Mouse (Mus musculus) heart, embryonic 10.5 days (tissue): ENCODE data around the gene Zbtb3. TPM values are rescaled to one million over a fixed set of nuclear protein-coding genes. Genes with fewer than 3 reads are reported as not detected.
"Not testable (repeated sequence)": the region's sequence is repeated elsewhere in the genome, so short reads cannot be mapped to it uniquely, and the experiment has no call there.

Experiments
- DNase-seq: peaks from one replicate; pipeline ENCODE4 v3.0.0-alpha.2; 2017; ENCODE audit warnings: low spot score
- H3K27ac ChIP-seq: fragments of 300-500 bp; sonication (generic); 2 replicates; pipeline ENCODE4 v1.5.1; 2016; ENCODE audit warnings: mild to moderate bottlenecking
- H3K27me3 ChIP-seq: fragments of 300-500 bp; sonication (generic); 2 replicates; pipeline ENCODE4 v1.6.1; 2016; ENCODE audit warnings: mild to moderate bottlenecking; ENCODE audit not compliant: poor library complexity, insufficient read depth, severe bottlenecking
- H3K36me3 ChIP-seq: fragments of 300-500 bp; sonication (generic); 2 replicates; pipeline ENCODE4 v1.6.1; 2016; ENCODE audit warnings: mild to moderate bottlenecking, moderate library complexity
- H3K4me1 ChIP-seq: fragments of 300-500 bp; sonication (generic); 2 replicates; pipeline ENCODE4 v1.6.1; 2016; ENCODE audit warnings: mild to moderate bottlenecking
- H3K4me3 ChIP-seq: fragments of 300-500 bp; sonication (generic); 2 replicates; pipeline ENCODE4 v1.5.1; 2016; ENCODE audit warnings: mild to moderate bottlenecking, moderate library complexity
- H3K9me3 ChIP-seq: fragments of 300-500 bp; sonication (generic); 2 replicates; pipeline ENCODE4 v1.6.1; 2016; ENCODE audit warnings: mild to moderate bottlenecking, moderate library complexity
- WGBS: fragments of 180-500 bp; shearing (Covaris S2); methylation state at CpG from one replicate; pipeline ENCODE4 v1.1.7; 2016; 5-methylcytosine and 5-hydroxymethylcytosine counted together
- polyA plus RNA-seq: library from polyadenylated mRNA; unstranded; fragments of >200 nt; fragmentation: Nextera tagmentation; extraction: Ambion mirVana; gene quantifications from 2 replicates; pipeline ENCODE4 v1.2.1, GENCODE M21; 2016

Gene Zbtb3
- polyA plus RNA-seq, 1 experiment from 2014 or later: 5.9 TPM

DNA sequence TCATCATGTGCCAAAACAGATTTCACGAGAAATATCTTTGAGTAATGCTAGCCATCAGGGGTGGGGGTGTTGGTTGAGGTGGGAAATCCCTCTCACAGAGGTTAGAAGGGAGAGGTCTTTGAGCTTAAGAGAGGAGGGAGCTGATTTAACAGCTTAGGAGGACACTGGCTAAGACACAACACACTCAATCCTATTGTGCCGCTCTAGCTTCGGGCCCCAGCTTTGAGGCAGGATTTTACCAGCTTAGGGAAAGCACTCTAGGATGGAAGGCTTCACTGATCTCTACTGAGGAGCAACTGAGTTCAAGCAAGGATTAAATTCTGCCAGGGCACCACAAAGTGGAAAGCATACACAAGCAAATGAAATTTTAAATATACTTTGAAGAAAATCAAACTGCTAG, 14.6 kb downstream of the Zbtb3 start:
- H3K9me3 ChIP-seq: no peaks in the 10 kb centered on the region
- no peak overlapping the region for H3K27ac ChIP-seq
- H3K4me1 ChIP-seq: peaks cover 19% of the 10 kb centered on the region
- no peaks in the 10 kb centered on the region for H3K27me3 ChIP-seq
- no peak for DNase-seq
- 81% methylated on average over 3 of the region's 3 CpGs for WGBS
- no peak overlapping the region for H3K4me3 ChIP-seq
- H3K36me3 ChIP-seq: peaks cover 49% of the 10 kb centered on the region

DNA sequence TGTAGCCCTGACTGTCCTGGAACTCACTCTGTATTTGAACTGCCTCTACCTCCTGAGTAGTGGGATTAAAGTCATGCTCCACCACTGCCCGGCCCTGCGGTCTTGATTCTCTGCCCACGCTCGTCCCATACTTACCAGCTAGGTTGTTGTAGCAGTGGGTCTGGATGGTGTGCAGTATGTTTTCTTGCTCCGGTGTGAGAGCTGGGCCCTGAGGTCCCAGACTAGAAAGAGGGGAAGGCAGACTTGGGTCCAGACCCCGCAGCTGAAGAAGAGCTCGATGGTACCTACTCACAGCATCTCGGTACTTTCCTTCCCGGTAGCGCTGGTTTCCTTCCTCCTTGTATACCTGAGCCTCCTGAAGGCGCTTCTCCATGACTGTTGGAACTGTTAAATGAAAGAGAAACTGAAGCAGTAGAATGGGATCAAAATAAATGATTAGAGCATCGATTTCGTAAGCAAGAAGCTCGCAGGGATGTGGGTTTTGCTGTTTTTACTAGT, 16.0 kb downstream of the Zbtb3 start:
- Histone ChIP-seq H3K4me1 (peaks cover 29% of the 10 kb centered on the region), H3K27ac (peak overlapping the region; percentile 95), H3K9me3 (no peaks in the 10 kb centered on the region), H3K27me3 (no peaks in the 10 kb centered on the region), H3K4me3 (peak overlapping the region; percentile 100), H3K36me3 (peaks cover 46% of the 10 kb centered on the region)
- WGBS: 26% methylated on average over 14 of the region's 14 CpGs
- no peak for DNase-seq

DNA sequence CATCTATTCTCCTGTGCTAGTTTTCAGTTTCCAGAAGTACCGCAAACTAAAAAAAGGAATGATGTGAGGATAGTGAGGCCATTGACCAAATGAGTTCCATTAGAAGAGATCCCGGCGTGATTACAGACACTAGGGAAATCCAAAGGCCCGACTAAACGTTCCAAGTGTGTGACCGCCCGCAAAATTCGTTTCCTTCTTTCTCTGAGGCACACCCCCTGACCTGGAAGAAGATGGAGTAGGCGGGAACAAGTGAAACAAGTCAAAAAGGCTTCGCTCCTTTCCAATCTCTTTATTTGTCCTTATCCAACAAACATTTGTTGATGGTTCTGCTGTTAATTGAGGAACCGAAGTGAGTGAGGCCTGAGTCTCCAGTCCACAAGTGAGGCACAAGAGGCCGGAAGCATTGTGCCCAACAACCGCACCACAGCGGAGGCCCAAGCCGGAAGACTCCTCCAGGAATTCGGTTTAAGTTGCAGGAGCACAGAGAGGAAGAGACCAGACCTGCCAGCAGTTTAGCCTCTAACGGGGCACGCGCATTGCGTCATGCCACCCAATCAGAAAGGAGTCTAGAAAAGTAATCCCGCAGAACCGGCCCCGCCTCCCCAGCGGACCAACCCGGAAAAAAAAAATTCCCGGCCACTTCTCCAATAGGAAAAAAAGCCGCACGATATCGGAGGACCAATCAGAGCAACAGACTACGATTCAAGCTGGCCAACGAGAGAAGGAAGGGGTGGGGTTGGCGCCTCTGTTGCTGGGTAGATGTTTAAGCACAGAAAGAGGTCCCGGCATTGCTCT, 16.6 kb downstream of the Zbtb3 start, which contains the start of gene Ttc9c:
Gene Ttc9c (minus strand): TSS at position 533 of the 795 bp plus-strand sequence.
- H3K4me1 ChIP-seq: peaks cover 29% of the 10 kb centered on the region
- under 1% methylated on average over 33 of the region's 33 CpGs for WGBS
- no peaks in the 10 kb centered on the region for H3K9me3 ChIP-seq
- H3K4me3 ChIP-seq: peak within 1 kb of the TSS; percentile 100
- H3K27me3 ChIP-seq: no peaks in the 10 kb centered on the region
- H3K27ac ChIP-seq: peak within 1 kb of the TSS; percentile 95
- peaks cover 46% of the 10 kb centered on the region for H3K36me3 ChIP-seq
- DNase-seq: peak; percentile 99

DNA sequence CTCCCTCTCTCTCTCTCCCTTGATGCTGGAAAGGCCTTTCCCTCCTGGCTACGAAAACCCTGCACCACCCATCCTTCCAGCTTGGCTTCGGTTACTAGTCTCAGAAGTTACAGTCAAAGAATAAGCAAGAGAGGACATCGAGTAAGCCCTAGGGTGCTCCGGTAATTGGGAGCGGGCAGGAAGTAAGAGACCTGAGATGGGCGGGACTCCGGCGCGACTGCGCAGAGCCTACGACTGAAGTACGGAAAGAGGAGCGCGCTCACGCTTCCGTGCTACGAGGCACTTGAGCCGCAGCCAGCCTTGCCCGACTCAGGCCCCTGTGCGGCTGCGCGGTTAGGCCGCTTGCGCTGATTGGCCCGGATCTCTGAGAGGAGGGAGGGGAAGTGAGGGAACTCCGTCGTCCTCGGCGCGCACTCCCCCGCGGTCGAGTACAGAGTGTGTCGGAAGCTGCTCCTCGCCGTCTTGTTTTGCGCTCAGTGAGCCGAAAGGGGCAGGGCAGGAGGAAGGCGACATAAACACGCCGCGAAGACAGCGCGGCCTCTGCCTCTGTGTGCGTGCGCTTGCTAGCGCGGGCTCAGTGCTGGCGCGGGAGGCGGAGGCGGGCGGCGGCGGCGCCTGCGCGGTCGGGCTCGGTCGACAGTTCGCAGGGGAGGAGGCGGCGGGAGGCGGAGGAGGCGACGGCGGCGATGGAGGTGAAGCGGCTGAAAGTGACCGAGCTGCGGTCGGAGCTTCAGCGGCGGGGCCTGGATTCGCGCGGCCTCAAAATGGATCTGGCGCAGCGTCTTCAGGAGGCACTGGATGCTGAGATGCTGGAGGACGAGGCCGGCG, 17.5 kb downstream of the Zbtb3 start, which contains the start of gene Hnrnpul2:
Gene Hnrnpul2 (plus strand): TSS at position 415 of the 828 bp plus-strand sequence.
- peak within 1 kb of the TSS; percentile 100 for H3K4me3 ChIP-seq
- peaks cover 29% of the 10 kb centered on the region for H3K4me1 ChIP-seq
- H3K36me3 ChIP-seq: peaks cover 47% of the 10 kb centered on the region
- H3K27me3 ChIP-seq: no peaks in the 10 kb centered on the region
- no peaks in the 10 kb centered on the region for H3K9me3 ChIP-seq
- WGBS: under 1% methylated on average over 83 of the region's 83 CpGs
- peak within 1 kb of the TSS; percentile 95 for H3K27ac ChIP-seq
- DNase-seq: peak; percentile 99

DNA sequence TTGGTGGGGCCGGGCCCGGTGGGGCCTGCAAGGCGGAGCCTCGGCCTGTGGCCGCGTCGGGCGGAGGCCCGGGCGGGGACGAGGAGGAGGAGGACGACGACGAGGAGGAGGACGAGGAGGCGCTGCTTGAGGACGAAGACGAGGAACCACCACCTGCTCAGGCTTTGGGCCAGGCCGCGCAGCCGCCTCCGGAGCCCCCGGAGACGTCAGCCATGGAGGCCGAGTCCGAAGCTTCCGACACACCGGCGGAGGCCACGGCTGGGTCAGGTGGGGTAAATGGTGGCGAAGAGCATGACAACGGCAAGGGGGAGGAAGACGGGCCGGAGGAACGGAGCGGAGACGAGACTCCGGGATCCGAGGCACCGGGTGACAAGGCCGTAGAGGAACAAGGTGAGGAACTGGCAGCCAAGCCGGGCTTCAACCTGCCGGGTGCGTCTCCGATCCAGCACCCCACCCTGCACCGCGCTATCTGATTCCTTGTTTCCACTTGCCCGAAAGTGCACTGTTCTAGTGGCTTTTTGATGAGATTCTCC, 18.1 kb downstream of the Zbtb3 start:
- H3K36me3 ChIP-seq: peaks cover 47% of the 10 kb centered on the region
- H3K27me3 ChIP-seq: no peaks in the 10 kb centered on the region
- H3K9me3 ChIP-seq: no peaks in the 10 kb centered on the region
- WGBS: under 1% methylated on average over 47 of the region's 48 CpGs
- peaks cover 29% of the 10 kb centered on the region for H3K4me1 ChIP-seq
- H3K27ac ChIP-seq: peak overlapping the region; percentile 95
- peak overlapping the region; percentile 100 for H3K4me3 ChIP-seq
- DNase-seq: peak; percentile 81

DNA sequence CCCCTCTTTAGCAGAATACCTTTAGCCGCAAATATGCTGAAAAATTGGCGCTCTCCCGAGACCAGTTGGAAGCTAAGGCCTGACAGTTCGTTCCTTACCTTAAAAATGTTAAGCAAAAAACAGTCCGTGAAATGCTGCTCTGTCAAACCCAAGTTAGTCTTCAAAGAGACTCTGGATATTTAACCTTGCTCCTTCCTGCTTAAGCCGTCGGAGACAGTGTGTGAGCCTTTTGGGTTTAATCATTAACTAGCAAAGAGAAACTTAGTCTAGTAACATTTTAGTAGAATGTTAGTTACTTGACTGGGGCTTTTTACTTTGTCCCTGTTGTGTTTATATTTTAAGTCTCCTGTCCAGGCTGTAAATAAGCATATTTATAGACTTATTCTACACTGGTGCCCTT, 18.8 kb downstream of the Zbtb3 start:
- peaks cover 29% of the 10 kb centered on the region for H3K4me1 ChIP-seq
- DNase-seq: no peak
- peak overlapping the region; percentile 95 for H3K27ac ChIP-seq
- H3K36me3 ChIP-seq: peaks cover 50% of the 10 kb centered on the region
- no peaks in the 10 kb centered on the region for H3K9me3 ChIP-seq
- 3% methylated on average over 7 of the region's 7 CpGs for WGBS
- peak overlapping the region; percentile 100 for H3K4me3 ChIP-seq
- H3K27me3 ChIP-seq: no peaks in the 10 kb centered on the region

DNA sequence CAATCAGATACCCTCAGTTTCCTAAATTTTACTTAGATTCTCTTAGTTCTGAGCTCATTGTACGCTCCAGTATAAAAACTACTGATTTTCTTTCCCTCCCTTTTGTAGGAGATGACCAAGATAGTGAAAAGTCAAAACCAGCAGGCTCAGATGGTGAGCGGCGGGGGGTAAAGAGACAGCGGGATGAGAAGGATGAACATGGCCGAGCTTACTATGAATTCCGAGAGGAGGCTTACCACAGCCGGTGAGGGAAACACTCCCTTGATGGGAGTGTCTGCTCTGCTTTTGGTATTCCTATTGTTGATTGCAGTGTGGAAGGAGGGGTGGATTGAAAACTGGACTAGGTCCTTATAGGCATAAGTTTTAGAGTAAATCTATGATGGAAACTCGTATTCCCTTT, 20.3 kb downstream of the Zbtb3 start:
- WGBS: 75% methylated on average over 8 of the region's 8 CpGs
- H3K36me3 ChIP-seq: peaks cover 56% of the 10 kb centered on the region
- no peak for DNase-seq

DNA sequence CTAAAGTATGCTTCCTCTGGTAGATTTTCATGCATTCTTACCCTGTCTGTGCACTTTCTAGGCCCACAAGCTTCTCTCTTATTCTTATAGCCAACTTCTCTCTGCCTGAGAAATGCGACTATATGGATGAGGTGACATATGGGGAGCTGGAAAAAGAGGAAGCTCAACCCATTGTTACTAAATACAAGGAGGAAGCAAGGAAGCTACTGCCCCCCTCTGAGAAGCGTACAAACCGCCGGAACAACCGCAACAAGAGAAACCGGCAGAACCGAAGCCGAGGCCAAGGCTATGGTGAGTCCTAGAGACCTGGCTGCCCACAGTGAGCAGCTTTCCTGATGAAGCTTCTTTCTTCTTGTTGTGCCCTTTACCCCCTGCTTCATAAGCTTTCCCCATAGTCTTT, 27.3 kb downstream of the Zbtb3 start, which contains the start of gene AC129217.1:
Gene AC129217.1 (plus strand): TSS at position 114 of the 400 bp plus-strand sequence.
- H3K4me3 ChIP-seq: no peak within 1 kb of the TSS
- H3K27me3 ChIP-seq: no peaks in the 10 kb centered on the region
- H3K27ac ChIP-seq: no peak within 1 kb of the TSS
- no peak for DNase-seq
- H3K36me3 ChIP-seq: peaks cover 100% of the 10 kb centered on the region
- WGBS: 93% methylated on average over 8 of the region's 8 CpGs
- no peaks in the 10 kb centered on the region for H3K4me1 ChIP-seq
- no peaks in the 10 kb centered on the region for H3K9me3 ChIP-seq

More for the DNA sequence above, 20.3 kb downstream of the Zbtb3 start:
- Histone ChIP-seq H3K4me3 (peak overlapping the region; percentile 100), H3K9me3 (no peaks in the 10 kb centered on the region), H3K4me1 (peaks cover 19% of the 10 kb centered on the region; the same call in 1 of the 2 replicates), H3K27ac (no peak overlapping the region), H3K27me3 (no peaks in the 10 kb centered on the region)

DNA sequence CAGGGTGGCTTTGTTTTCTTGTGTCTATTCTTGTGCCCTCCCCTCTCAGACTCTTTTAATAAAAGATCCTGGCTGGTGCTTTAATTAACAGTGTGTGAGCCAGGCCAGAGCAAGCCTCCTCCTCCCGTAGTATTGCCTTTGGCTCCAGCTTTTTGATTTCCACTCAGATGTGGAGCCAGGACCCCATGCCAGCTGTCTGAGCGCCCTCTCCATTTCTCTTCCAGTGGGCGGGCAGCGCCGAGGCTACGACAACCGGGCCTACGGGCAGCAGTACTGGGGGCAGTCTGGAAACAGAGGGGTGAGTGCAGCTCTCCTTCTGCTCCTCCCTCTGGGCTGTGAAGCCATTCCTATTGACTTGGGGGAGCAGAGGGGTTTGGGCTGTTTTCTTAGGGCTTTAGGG, 28.3 kb downstream of the Zbtb3 start:
- H3K27ac ChIP-seq: no peak overlapping the region
- H3K9me3 ChIP-seq: no peaks in the 10 kb centered on the region
- H3K36me3 ChIP-seq: peaks cover 100% of the 10 kb centered on the region

DNA sequence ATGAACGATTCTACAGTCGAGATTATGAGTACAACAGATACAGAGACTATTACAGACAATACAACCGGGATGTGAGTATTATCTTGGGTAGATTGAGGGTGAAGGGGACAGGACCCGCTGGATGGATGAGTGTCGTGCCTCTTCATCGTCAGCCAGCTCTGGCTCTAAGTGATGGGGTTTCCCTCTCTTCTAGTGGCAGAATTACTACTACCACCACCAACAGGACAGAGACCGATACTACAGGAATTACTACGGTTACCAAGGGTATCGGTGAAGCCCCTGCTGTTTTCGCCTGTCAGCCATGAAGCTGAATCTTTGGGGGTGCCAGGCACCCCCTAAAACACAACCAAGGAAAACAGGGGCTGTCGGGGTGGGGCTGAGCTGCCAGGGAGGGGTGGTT, 28.9 kb downstream of the Zbtb3 start:
- Histone ChIP-seq H3K4me1 (no peaks in the 10 kb centered on the region), H3K36me3 (peaks cover 98% of the 10 kb centered on the region), H3K27me3 (no peaks in the 10 kb centered on the region), H3K4me3 (no peak overlapping the region), H3K27ac (no peak overlapping the region), H3K9me3 (no peaks in the 10 kb centered on the region)
- DNase-seq: no peak
- WGBS: 89% methylated on average over 11 of the region's 11 CpGs

More for the DNA sequence above, 28.3 kb downstream of the Zbtb3 start:
- WGBS: 96% methylated on average over 8 of the region's 8 CpGs
- no peak for DNase-seq
- no peak overlapping the region for H3K4me3 ChIP-seq
- H3K4me1 ChIP-seq: no peaks in the 10 kb centered on the region
- H3K27me3 ChIP-seq: no peaks in the 10 kb centered on the region

DNA sequence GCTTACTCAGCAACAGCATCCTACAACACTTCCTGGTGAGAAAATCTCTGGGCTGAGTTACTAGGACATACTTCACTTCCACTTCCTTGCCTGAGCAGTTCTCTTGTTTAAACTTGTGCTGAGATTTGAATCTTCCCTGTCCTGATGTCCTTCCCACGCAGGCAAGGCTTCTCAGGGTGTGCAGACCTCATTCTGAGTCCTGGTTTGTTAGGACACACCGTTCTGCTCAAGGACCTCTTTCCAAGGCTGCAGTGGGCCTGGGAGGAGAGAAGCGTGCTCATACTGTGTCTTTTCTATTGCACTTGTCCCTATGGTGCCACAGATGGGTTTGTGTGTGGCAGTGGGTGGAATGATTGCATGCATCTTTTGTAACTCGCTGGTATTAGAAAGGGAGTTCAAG, 30.6 kb downstream of the Zbtb3 start:
- Histone ChIP-seq H3K4me1 (peaks cover 8% of the 10 kb centered on the region; the same call in 1 of the 2 replicates), H3K4me3 (no peak overlapping the region), H3K27ac (no peak overlapping the region), H3K9me3 (no peaks in the 10 kb centered on the region), H3K27me3 (no peaks in the 10 kb centered on the region), H3K36me3 (peaks cover 82% of the 10 kb centered on the region)
- no peak for DNase-seq
- WGBS: 90% methylated on average over 4 of the region's 4 CpGs

DNA sequence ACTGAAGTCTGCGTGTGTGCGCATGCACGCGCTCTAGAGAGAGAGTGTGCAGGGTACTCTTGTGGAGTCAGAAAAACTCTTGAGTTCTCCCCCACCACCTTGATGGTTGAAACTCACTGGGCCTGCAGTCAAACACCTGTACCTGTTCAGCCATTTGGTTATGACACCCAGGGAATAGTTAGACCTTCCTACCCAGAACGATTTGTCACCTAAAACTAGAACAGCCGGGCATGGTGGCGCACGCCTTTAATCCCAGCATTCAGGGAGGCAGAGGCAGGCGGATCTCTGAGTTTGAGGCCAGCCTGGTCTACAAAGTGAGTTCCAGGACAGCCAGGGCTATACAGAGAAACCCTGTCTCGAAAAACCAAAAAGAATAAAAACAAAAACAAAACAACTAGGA, 34.0 kb downstream of the Zbtb3 start:
- DNase-seq, H3K4me3 ChIP-seq, H3K27me3 ChIP-seq, H3K27ac ChIP-seq, H3K9me3 ChIP-seq: not testable (repeated sequence)
- Histone ChIP-seq H3K36me3 (peaks cover 51% of the 10 kb centered on the region), H3K4me1 (peaks cover 41% of the 10 kb centered on the region)
- 94% methylated on average over 10 of the region's 10 CpGs for WGBS
